Comparison of ENCODE assay signal across 8 mouse cellular contexts in the genomic region with DNA sequence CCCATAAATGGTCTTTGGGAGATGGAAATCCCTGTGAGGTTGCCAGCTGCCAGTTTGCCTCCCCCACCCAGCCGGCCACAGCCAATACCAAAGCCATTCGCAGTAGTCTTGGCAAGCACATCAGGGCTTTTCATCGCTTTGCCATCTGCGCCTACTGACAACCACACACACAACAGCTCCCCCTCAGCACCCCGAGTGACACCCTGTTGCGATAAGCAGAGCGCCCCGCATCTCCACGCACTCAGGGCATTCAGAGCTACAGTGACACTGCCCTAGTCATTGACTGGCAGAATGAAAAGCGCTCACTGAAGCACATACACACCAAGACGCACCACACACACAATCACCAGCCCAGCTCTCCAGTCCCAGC. TPM values are rescaled to one million over a fixed set of nuclear protein-coding genes. Genes with fewer than 3 reads are reported as not detected.
DNase-seq lines count a peak whose midpoint lies in the region; ATAC-seq and TF ChIP-seq lines count a peak whose summit lies in the region.
"Had no signal": no experiment of that assay in that cellular context is flagged by ENCODE, and none has a peak within 500 bp of the region (broad histone marks: within the 10 kb centered on the region; RNA-seq: fewer than 3 reads in every experiment).

No protein-coding gene starts in this region.

- H3ac ChIP-seq in C2C12 (ENCODE audit: control insufficient read depth, insufficient read length, low read depth) = peak overlapping the region; percentile 72

- no peaks in the 10 kb centered on the region for H3K9me3 ChIP-seq in ES-E14 (ENCODE audit: control insufficient read depth, insufficient read depth, low read depth, low read length)
- H3K9me3 ChIP-seq in forebrain, embryonic 12.5 days = no peaks in the 10 kb centered on the region
- no peaks in the 10 kb centered on the region for H3K9me3 ChIP-seq in liver, embryonic 16.5 days (replicated peaks; ENCODE audit: control insufficient read depth, low read length)
- H3K9me3 ChIP-seq in stomach, embryonic 14.5 days (ENCODE audit: control insufficient read depth, low read depth, low read length) = no peaks in the 10 kb centered on the region

- H3K27ac ChIP-seq in ES-E14 (ENCODE audit: insufficient read depth, low read depth, low read length, poor library complexity, severe bottlenecking) = no peak overlapping the region
- no peak overlapping the region for H3K27ac ChIP-seq in forebrain, embryonic 12.5 days
- H3K27ac ChIP-seq in liver, embryonic 16.5 days (ENCODE audit: low read length) = no peak overlapping the region
- no peak overlapping the region for H3K27ac ChIP-seq in stomach, embryonic 14.5 days (ENCODE audit: low read length)

- no peak for ATAC-seq in forebrain, embryonic 12.5 days (ENCODE audit: low FRiP score)
- ATAC-seq in liver, embryonic 16.5 days (ENCODE audit: low read depth) = no peak
- ATAC-seq in stomach, embryonic 14.5 days (ENCODE audit: insufficient number of reproducible peaks, insufficient read depth, low FRiP score, low read depth) = no peak

- DNase-seq in ES-E14 (ENCODE audit: low read depth, low spot score) = no peak
- DNase-seq in layer of hippocampus, adult 18-20 months (ENCODE audit: low spot score in 2 of 2) = peak; percentile 80 to 89
- DNase-seq in adrenal gland, postnatal 4 days (ENCODE audit: low spot score in 2 of 2) = no peak

- H3K9ac ChIP-seq in ES-E14 (ENCODE audit: insufficient read depth, low read depth, low read length, poor library complexity, severe bottlenecking) = no peak overlapping the region
- 0 out of 2 replicates have a peak overlapping the region, but pooled peaks have one; percentile 29 for H3K9ac ChIP-seq in forebrain, embryonic 12.5 days
- no peak overlapping the region; the same call in 1 of the 2 replicates for H3K9ac ChIP-seq in liver, embryonic 16.5 days (ENCODE audit: low read depth, low read length)
- H3K9ac ChIP-seq in stomach, embryonic 14.5 days (replicated peaks; ENCODE audit: low read depth, low read length) = no peak overlapping the region

- peaks cover 0 to 8% of the 10 kb centered on the region in 2 experiments; a peak in 2 of 4 replicates for H3K4me1 ChIP-seq in ES-E14 (ENCODE audit: control insufficient read depth in 2 of 2, insufficient read depth in 2 of 2, low read length in 2 of 2, poor library complexity in 1 of 2)
- H3K4me1 ChIP-seq in forebrain, embryonic 12.5 days = peaks cover 13% of the 10 kb centered on the region
- H3K4me1 ChIP-seq in liver, embryonic 16.5 days (ENCODE audit: control insufficient read depth, low read depth, low read length) = peaks cover 18% of the 10 kb centered on the region
- no peaks in the 10 kb centered on the region for H3K4me1 ChIP-seq in stomach, embryonic 14.5 days (ENCODE audit: control insufficient read depth, insufficient read depth, low read length)

- H3K4me3 ChIP-seq in C2C12 (ENCODE audit: insufficient read depth, poor library complexity, severe bottlenecking) (peak overlapping the region; percentile 11), ES-E14 (ENCODE audit: insufficient read depth in 1 of 2, low read depth in 1 of 2, low read length in 2 of 2, poor library complexity in 1 of 2, severe bottlenecking in 1 of 2) (peak overlapping the region; percentile 65 to 70; a peak in 3 of 4 replicates)
- peak overlapping the region; percentile 31 for H3K4me3 ChIP-seq in forebrain, embryonic 12.5 days (replicated peaks)
- H3K4me3 ChIP-seq in liver, embryonic 16.5 days (ENCODE audit: low read depth, low read length) = peak overlapping the region; percentile 54
- peak overlapping the region; percentile 35 for H3K4me3 ChIP-seq in stomach, embryonic 14.5 days (ENCODE audit: low read depth, low read length)

- no peak for TF ChIP-seq CTCF in C2C12 (IDR thresholded peaks at IDR 0.05; ENCODE audit: control insufficient read depth, insufficient read depth, insufficient read length)

- no peaks in the 10 kb centered on the region for H3K27me3 ChIP-seq in C2C12 (ENCODE audit: control insufficient read depth, insufficient read depth, insufficient read length)
- peaks cover 65% of the 10 kb centered on the region for H3K27me3 ChIP-seq in forebrain, embryonic 12.5 days
- H3K27me3 ChIP-seq in liver, embryonic 16.5 days (ENCODE audit: control insufficient read depth, insufficient read depth, low read depth, low read length) = peaks cover 44% of the 10 kb centered on the region
- H3K27me3 ChIP-seq in stomach, embryonic 14.5 days (ENCODE audit: control insufficient read depth, insufficient read depth, low read length) = peaks cover 22% of the 10 kb centered on the region

- H3K79me3 ChIP-seq in C2C12 (ENCODE audit: low read depth) = no peaks in the 10 kb centered on the region

- peak overlapping the region; percentile 56 for H3K4me2 ChIP-seq in forebrain, embryonic 12.5 days
- H3K4me2 ChIP-seq in liver, embryonic 16.5 days (ENCODE audit: low read depth, low read length) = peak overlapping the region; percentile 59
- H3K4me2 ChIP-seq in stomach, embryonic 14.5 days (replicated peaks; ENCODE audit: low read depth, low read length) = peak overlapping the region; percentile 80

- no peaks in the 10 kb centered on the region for H3K79me2 ChIP-seq in C2C12 (ENCODE audit: control insufficient read depth, insufficient read depth)

- WGBS in forebrain, embryonic 12.5 days = 25% methylated on average over 11 of the region's 11 CpGs
- 26% methylated on average over 11 of the region's 11 CpGs for WGBS in liver, embryonic 16.5 days (ENCODE audit: insufficient replicate concordance)
- WGBS in stomach, embryonic 14.5 days = 29% methylated on average over 11 of the region's 11 CpGs

- in situ Hi-C loops in ES-E14 (cut with MboI; ENCODE audit: low sequenced_read_pairs in 2 of 2, unreplicated experiment in 2 of 2) = no loop called here

- peaks cover 7% of the 10 kb centered on the region for H3K36me3 ChIP-seq in C2C12 (ENCODE audit: control insufficient read depth, insufficient read depth)
- H3K36me3 ChIP-seq in ES-E14 (ENCODE audit: control insufficient read depth, insufficient read depth, low read length, poor library complexity, severe bottlenecking) = peaks cover 7% of the 10 kb centered on the region; the same call in 1 of the 2 replicates
- peaks cover 8% of the 10 kb centered on the region for H3K36me3 ChIP-seq in forebrain, embryonic 12.5 days (replicated peaks)
- H3K36me3 ChIP-seq in liver, embryonic 16.5 days (ENCODE audit: control insufficient read depth, insufficient read depth) = peaks cover 12% of the 10 kb centered on the region
- peaks cover 6% of the 10 kb centered on the region for H3K36me3 ChIP-seq in stomach, embryonic 14.5 days (ENCODE audit: control insufficient read depth, insufficient read depth, low read length)

TF ChIP-seq in C2C12, 6 proteins besides CTCF, POLR2A, EP300 and RAD21:
- TF ChIP-seq MAX (IDR thresholded peaks at IDR 0.05) (no peak), MYOD1 (IDR thresholded peaks at IDR 0.05; ENCODE audit: control insufficient read depth, insufficient read length, low read depth) (no peak), FOSL1 (IDR thresholded peaks at IDR 0.05; ENCODE audit: insufficient read depth, low read length, poor library complexity, severe bottlenecking) (no peak), MYOG (IDR thresholded peaks at IDR 0.05; ENCODE audit: control insufficient read depth, extremely low read depth, insufficient read length) (no peak), USF1 (IDR thresholded peaks at IDR 0.05; ENCODE audit: low read depth) (no peak)

TF ChIP-seq in ES-E14, 5 proteins besides CTCF, POLR2A, EP300 and RAD21:
- TF ChIP-seq MAFK (IDR thresholded peaks at IDR 0.05; ENCODE audit: insufficient read depth, low read depth, low read length) = no peak
- TF ChIP-seq HCFC1 (IDR thresholded peaks at IDR 0.05; ENCODE audit: borderline replicate concordance, insufficient read depth, low read length) = no peak
- TF ChIP-seq ZC3H11A (IDR thresholded peaks at IDR 0.05; ENCODE audit: borderline replicate concordance, low read depth, low read length) = no peak
- TF ChIP-seq CHD2 (IDR thresholded peaks at IDR 0.05; ENCODE audit: low read depth, low read length) = no peak
- no peak for TF ChIP-seq ZNF384 (IDR thresholded peaks at IDR 0.05; ENCODE audit: low read depth, low read length)
TF ChIP-seq in ES-E14: peak in this region for 0.

RNA-seq across cellular contexts. Expression of gene Ifitm10, which starts 2.2 kb away (rescaled TPM):
- 2.0 TPM for polyA plus RNA-seq in C2C12 (2012; fragmentation: generic; extraction: Trizol)
- 0.53 and 0.71 TPM in 2 replicates for total RNA-seq in ES-E14 (2012; rRNA removed)
- 0.34 and 0.45 TPM in 2 replicates for polyA plus RNA-seq in forebrain, embryonic 12.5 days (2016; fragmentation: Nextera tagmentation; extraction: Ambion mirVana)
- total RNA-seq in layer of hippocampus, adult 18-20 months (2021) = 10 to 100 TPM; 36.8 to 37.1 TPM
- 1.6 and 2.0 TPM in 2 replicates for polyA plus RNA-seq in liver, embryonic 16.5 days (2015; fragmentation: Nextera tagmentation; extraction: Ambion mirVana)
- 1.2 and 2.5 TPM in 2 replicates for polyA plus RNA-seq in stomach, embryonic 14.5 days (2014; fragmentation: Nextera tagmentation; extraction: Ambion mirVana)
- 1 to 10 TPM; 5.1 to 6.2 TPM for total RNA-seq in adrenal gland, postnatal 4 days (2021)
- polyA plus RNA-seq: testis, adult 2 months had no signal

RNA-seq across cellular contexts. Expression of gene Gm49369, which starts 11.1 kb away (rescaled TPM):
- polyA plus RNA-seq in C2C12 (2012; fragmentation: generic; extraction: Trizol) = not detected
- total RNA-seq in ES-E14 (2012; rRNA removed) = 6.6 and 17.8 TPM in 2 replicates
- 0.60 and 0.91 TPM in 2 replicates for polyA plus RNA-seq in forebrain, embryonic 12.5 days (2016; fragmentation: Nextera tagmentation; extraction: Ambion mirVana)
- 1 to 10 TPM in 1 of 2 experiments, under 1 TPM in 1; 0.94 to 6.7 TPM for total RNA-seq in layer of hippocampus, adult 18-20 months (2021)
- 1.4 and 1.8 TPM in 2 replicates for polyA plus RNA-seq in liver, embryonic 16.5 days (2015; fragmentation: Nextera tagmentation; extraction: Ambion mirVana)
- not detected in 2 replicates for polyA plus RNA-seq in stomach, embryonic 14.5 days (2014; fragmentation: Nextera tagmentation; extraction: Ambion mirVana)
- 1 to 10 TPM in 1 of 2 experiments, under 1 TPM in 1; 0.48 to 4.3 TPM for total RNA-seq in adrenal gland, postnatal 4 days (2021)
- polyA plus RNA-seq: testis, adult 2 months had no signal

RNA-seq across cellular contexts. Expression of gene Ctsd, which starts 16.5 kb away (rescaled TPM):
- 384 TPM for polyA plus RNA-seq in C2C12 (2012; fragmentation: generic; extraction: Trizol)
- total RNA-seq in ES-E14 (2012; rRNA removed) = 535 and 745 TPM in 2 replicates
- polyA plus RNA-seq in forebrain, embryonic 12.5 days (2016; fragmentation: Nextera tagmentation; extraction: Ambion mirVana) = 132 TPM in 2 replicates
- 100 to 1,000 TPM; 303 to 349 TPM for total RNA-seq in layer of hippocampus, adult 18-20 months (2021)
- polyA plus RNA-seq in liver, embryonic 16.5 days (2015; fragmentation: Nextera tagmentation; extraction: Ambion mirVana) = 408 and 415 TPM in 2 replicates
- polyA plus RNA-seq in stomach, embryonic 14.5 days (2014; fragmentation: Nextera tagmentation; extraction: Ambion mirVana) = 267 and 273 TPM in 2 replicates
- total RNA-seq in adrenal gland, postnatal 4 days (2021) = 100 to 1,000 TPM; 536 to 544 TPM

Comparison
In these comparisons a context has a peak if more than half of its experiments do, and no peak if none do; other contexts are left out.
1. H3K4me3 ChIP-seq: peak in every context shown above with its lines; median percentile 68 in ES-E14; 54 in liver, embryonic 16.5 days; 35 in stomach, embryonic 14.5 days; 31 in forebrain, embryonic 12.5 days; 11 in C2C12.
2. DNase-seq: peak in layer of hippocampus, adult 18-20 months (2 of 2); none in ES-E14 (single experiment) and adrenal gland, postnatal 4 days (0 of 2).
3. Peak in every context shown above with its lines, with median percentiles within 50 percentile points of each other: H3K4me2 ChIP-seq.